Mouse (Mus musculus) liver, postnatal 0 days (tissue): ENCODE data around the gene Mark2.
"Not testable (repeated sequence)": the region's sequence is repeated elsewhere in the genome, so short reads cannot be mapped to it uniquely, and the experiment has no call there.

Experiments used
- CTCF ChIP-seq: sonication (generic); IDR thresholded peaks from 2 replicates; pipeline ENCODE4 v1.5.1; 2016; ENCODE audit warnings: antibody characterized with exemption, low read depth
- EP300 ChIP-seq: IDR thresholded peaks from 2 replicates; pipeline ENCODE4 v1.6.1; 2016; ENCODE audit warnings: antibody characterized with exemption, low read depth, mild to moderate bottlenecking

DNA sequence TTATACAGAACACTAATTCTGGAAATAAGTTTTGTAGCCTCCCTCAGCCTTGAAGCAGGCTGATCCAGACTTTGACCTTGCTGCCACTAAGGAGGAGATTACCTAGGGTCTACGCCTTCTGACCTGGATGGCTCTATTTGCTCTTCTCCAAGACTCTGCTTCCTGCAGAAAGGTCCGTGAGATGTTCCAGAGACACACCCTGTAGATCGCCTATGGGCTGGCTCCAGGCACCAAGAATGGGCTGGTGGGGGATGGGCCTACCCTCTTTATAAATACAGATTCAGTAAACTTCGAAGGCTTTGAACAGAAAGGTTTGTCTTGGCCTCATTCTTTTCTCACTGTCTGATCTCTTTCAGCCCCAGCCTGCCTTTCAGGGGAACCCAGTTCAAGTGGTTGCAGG lies 27.8 kb upstream of the Mark2 start:
- not testable (repeated sequence) for TF ChIP-seq CTCF, EP300
